Mouse (Mus musculus): ENCODE measurements around the gene Smco2.
"Not testable (repeated sequence)": the region's sequence is repeated elsewhere in the genome, so short reads cannot be mapped to it uniquely, and the experiment has no call there.

Smco2 gene

DNA sequence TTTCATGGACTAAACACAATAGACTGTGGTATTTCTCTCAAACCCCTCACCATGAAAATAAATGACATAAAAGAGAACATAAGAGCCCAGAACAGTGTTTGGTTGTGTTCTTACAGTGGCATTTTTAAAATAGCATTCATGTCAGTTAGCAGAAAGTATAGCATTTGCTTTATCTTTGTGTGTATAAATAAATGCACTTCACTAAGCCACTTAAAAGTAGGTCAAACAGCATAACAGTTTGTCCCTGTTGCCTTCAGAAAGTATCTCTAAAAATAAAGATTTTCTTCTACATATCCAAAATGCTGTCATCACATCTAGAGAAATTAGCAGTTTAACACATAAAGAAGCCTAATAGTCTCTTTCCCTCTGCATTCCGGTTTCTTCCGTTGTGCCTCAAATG, 7.5 kb downstream of the Smco2 start:
- no peak for DNase-seq (ENCODE audit: low spot score)

DNA sequence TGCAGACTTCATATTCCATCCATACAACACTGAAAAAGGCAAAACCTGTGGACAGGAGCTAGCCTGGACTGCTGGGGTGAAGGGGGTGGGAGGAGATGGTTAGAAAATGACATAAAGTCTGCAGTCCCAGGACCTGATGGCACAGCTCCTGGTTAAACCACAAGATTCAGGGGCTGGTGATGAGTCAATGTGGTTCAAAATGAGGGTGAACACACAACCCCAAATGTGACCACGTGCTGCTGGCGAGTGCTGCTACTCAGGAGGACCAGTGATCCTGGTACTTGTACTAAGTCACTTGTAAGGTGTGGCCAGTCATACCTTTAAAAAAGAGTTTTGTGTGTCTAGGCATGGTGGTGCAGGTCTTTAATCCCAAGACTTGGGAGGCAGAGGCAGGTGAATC, 13.2 kb downstream of the Smco2 start:
- no peak for DNase-seq (ENCODE audit: low spot score)

DNA sequence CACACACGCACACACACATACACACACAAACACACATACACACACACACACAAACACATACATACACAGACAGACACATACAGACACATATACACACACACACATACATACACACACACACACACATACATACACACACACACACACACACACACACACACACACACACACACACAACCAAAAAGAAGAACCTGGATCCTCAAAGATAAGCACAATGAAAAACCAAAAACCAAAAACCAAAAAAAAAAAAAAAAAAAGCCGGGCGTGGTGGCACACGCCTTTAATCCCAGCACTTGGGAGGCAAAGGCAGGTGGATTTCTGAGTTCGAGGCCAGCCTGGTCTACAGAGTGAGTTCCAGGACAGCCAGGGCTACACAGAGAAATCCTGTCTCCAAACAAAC, 14.5 kb downstream of the Smco2 start:
- DNase-seq (ENCODE audit: low spot score), result not testable (repeated sequence)

DNA sequence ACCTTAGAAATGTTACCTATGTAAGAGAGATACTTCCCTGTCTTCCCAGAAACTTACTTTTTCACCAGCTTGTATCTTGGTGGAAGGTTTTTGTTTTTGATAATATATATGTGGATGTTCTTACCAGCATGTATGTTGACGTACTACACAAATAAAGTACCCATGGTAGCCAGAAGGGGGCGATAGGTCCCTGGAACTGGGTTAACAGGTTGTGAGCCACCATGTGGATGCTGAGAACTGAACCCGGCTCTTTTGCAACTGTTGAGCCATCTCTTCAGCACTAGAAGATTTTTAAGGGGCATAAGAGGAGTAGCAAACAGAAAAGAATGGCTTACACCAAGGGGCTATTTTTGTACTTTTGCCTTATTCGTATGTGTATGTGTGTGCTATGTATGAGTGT, 15.8 kb downstream of the Smco2 start:
- no peak for DNase-seq (ENCODE audit: low spot score)

DNA sequence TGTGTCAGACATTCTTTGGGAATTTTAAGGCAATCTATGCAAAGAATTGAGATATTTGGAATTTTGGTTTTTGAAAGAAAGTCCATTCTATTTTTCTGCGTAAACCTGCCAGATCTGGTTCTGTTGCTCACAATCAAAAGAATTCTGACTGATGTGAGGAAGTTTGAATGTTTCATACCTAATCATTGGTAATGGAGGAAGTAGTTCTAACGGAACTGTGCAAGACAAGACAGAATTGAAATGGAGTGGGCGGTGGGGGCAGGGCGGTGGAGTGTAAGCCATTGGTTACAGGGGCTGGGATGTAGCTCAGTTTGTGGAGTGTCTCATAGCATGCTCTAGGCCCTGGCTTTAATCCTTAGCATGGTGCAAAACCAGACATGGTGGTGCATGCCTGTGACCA, 22.1 kb downstream of the Smco2 start:
- no peak for DNase-seq (ENCODE audit: low spot score)

DNA sequence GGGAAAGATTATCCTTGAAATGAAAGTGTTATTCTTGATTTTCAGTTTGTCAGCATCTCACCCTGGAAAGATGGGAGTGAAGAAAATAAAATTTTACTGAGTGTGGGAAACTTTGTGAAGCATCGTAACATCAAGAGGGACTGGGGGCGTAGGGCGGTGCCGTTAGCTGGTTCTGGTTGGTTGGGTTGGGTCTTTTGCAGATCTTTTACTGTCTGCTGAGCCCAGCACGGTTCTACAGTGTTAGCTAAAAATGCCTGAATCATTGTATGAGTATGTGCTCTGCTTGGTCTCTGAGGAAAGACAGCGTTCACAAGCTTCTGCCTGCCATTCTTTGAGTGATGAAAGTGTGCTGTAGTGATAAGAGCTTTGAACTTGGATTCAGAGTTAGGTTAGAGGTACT, 24.5 kb downstream of the Smco2 start:
- no peak for DNase-seq (ENCODE audit: low spot score)

DNA sequence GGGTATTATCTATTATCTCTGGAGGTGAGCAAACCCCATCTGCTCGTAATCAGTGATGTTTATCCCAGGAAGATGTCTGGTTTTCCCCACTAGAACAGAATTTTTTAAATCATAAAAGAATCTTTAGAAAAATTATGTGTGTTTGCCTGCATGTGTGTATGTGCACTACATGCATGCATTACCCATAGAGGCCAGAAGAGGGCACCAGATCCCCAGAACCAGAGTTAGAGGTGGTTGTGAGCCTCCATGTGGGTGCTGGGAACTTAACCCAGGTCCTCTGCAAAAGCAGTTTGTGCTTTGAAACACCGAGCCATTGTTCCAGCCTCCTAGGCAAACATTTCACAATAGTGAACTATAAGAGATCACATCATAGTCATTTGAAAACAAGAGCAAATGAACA, 26.9 kb downstream of the Smco2 start:
- no peak for DNase-seq (ENCODE audit: low spot score)

DNA sequence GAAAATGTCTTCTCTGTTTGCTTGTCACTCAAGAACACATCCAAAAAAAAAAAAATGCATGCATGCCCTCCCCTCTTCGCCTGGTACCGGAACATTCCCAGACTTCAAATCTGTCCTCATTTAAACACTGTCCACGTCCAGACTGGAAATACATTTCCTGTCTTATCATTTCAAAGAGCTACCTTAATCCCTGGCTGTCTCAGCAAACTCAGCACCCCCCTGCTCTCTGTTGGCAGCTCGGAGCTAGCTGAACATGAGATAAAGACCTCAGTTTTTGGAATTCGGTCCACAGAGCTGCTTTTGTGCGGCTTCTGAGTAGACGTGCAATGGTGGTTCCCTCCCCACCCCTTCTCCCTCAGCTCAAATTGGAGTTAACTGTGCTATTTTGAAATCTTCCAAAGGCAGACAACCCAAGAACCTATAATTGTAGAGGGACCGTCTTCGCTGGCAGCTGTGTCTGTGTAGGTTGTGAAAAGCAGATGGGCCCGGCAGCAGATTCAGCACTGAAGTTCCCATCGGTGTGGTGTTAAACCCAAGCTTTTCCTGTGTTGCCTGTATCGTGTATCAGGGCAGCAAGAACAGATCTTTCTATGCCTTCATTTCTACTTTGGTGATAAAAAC, 27.6 kb downstream of the Smco2 start:
- DNase-seq (ENCODE audit: low spot score), result no peak

DNA sequence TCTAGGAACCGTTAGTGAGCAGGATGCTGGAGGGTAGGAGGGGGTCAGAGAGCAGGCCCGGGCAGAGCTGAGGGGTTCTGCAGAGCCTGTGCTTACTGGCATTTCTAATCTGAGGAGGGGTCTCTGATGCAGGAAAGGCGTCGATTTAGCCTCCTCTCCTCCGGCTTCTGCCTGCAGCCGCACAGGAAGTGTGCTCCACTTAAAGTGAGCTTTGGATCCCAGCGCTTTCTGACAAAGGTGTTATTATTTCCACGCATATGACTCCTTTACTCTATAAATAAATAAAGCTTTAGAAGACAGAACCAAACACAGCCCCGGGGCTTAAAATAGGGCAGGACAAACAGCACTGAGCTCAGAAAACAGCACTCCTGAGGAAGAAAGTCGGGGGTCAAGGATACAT, 29.0 kb downstream of the Smco2 start:
- no peak for DNase-seq (ENCODE audit: low spot score)

DNA sequence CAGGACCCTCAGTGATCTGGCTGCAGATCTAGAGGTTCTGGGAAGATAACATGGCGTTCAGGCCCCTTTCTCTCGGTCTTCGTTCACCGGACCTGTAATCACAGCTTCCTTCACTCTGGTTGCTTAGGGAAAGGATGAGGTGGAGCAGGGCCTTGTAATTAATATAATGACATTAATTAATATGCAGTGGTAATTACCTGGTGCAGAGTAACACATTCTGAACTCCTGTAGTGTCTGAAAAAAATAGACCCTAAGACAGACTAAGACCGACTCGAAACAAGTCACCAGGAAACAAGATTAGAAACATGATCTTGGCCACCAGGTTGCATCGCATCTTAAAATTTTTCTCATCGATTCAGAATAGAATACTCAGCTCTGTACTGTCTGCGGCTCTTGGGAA, 30.0 kb downstream of the Smco2 start:
- no peak for DNase-seq (ENCODE audit: low spot score)

DNA sequence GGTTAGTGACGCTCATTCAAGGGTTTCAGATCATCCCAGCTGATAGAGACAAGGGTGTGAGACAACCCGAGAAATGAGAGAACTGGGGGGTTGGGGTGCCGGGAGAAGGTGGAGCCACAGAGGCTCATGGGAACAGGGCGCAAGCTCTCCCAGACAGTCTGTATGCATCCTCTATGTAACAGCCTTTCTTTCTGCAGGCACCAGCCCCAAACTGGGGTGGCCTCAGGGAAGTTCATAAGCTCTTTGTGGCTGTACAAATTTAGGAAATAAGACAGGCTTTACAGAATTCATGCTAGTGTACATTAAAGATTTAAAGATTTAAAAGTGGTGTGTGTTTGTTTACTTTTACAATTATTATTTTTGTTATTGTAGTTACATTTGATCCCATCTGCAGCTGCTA, 30.4 kb downstream of the Smco2 start:
- no peak for DNase-seq (ENCODE audit: low spot score)

DNA sequence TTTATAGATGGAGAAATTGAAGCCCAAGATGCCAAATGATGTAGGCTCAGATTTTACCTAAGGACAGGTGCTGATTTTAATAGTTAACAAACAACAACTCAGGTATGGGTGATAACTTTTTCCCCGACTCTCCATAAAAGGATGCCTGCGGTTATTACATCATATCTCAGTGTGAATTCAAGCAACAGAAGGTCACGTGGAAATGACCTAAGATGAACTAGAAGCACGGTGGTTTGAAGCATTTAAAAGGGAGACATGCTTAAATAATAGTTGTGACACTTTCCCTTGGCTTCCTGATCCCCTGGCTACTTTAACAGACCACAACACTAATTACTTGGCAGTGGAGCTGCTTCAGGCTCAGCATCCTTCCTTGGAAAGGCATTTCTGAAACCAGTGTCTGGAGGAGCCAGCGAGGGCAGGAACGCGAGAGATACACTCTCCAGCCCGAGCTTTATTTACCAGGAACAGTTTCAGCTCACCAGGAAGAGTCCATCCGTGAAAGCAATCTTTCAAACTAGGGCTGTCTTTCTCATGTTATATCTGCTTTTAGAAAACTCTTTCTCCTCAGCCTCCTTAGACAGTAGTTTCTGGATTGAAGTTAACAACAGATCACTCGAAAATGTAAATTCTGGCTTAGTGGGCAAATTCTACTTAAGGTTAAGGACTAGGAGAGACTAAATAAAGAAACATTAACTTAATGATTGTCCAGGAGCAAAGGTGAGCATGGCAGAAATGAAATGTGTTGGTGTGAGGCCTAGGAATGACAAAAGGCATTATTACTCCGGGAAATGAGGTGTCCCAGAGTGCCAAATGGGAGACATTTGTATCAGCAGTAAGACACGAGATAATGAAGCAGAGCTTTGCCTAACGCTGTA, 32.2 kb downstream of the Smco2 start:
- DNase-seq (ENCODE audit: low spot score), result no peak

DNA sequence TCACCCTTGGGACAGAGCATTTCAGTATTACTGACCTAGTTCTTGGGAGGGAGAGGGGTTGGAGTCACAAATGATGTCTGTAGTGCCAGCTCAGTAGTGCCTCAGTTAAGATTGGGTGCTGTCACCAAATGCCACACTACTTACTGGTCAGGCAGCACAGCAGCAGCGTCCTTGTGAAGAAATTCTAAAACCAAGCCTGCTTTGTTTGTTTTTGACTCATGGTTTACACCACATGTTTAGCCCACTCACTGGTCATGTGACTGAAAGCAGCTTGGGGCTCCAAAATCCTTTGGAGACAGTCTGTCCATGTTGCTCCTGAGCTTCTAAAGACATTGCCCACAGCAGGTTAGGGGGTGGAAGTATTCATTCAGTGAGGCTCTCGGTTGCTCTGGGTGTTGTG, 33.5 kb downstream of the Smco2 start:
- no peak for DNase-seq (ENCODE audit: low spot score)

DNA sequence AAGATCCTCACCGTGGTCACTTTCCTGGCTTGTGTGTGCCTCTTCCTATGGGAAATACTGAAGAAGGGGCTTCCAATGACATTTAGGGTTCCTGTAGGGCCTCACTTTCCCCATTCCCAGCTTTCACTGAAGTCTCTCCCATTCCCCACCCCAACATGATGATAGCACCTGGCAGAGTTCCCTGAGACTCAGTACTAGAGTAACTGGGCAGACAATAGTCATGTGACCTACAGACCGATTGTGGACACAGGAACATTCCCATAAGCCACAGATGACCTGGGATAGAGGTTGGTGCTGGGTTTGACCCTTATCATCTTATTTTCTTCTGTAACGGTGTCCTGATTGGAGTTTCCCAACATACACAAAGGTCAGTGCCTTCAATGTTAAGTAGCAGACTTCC, 34.3 kb downstream of the Smco2 start:
- DNase-seq (ENCODE audit: low spot score), result no peak

DNA sequence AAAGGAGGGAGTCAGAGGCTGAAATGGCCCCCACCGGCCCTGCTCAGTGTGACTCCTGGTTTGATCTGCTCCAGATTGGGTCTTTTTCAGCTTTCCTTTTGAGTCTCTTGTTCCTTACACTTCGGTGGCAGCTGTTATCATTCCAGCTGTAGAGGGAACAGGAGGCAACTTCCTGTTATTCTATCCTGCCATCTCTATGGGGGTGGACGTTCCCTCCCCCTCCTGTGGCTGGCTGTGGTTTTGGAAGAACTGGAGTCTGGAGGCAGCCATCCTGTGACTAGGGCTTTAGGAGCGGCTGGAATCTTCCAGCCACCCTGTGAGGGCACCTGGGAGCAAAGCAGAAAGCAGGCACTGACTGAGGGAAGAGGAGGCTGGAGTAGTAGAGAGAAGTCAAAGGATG, 34.9 kb downstream of the Smco2 start:
- peak; percentile 21 for DNase-seq (ENCODE audit: low spot score)

DNA sequence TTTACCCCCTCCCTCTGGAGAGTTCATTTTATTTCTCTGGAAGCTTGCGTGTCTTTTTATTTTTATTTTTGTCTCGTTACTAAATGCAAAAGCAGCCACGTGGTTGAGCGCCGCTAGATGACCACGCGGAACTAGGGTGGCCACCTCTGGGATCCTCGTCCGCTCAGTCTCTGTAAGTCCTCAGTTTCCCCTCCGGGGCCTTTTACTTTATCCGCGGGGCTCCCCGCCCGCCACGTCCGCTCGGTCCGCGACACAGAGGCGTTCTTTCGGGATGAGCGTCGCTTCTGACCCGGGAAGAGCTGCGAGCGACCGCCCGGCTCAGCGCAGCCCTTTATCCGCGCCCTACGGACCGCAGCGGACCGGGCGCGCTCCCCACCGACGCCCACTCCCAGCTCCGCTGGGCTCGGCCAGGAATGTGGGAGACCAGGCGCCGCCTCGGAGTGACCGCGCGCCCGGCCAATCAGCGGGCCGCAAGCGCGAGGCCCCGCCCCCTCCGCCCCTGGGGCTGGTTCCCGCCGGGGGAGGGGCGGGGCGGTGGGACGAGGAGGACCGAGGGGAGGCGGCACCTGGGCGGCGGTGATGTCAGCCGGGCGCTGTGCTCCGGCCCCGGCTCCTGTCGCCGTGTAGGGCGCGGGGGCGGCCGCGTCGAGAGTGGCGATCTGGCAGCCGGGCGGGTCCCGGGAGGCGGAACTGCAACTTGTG, 38.2 kb downstream of the Smco2 start, which contains the start of gene Ppfibp1:
Ppfibp1 (plus strand) TSS at position 530 of the 702 bp plus-strand sequence.
- DNase-seq (ENCODE audit: low spot score), result peak; percentile 98

DNA sequence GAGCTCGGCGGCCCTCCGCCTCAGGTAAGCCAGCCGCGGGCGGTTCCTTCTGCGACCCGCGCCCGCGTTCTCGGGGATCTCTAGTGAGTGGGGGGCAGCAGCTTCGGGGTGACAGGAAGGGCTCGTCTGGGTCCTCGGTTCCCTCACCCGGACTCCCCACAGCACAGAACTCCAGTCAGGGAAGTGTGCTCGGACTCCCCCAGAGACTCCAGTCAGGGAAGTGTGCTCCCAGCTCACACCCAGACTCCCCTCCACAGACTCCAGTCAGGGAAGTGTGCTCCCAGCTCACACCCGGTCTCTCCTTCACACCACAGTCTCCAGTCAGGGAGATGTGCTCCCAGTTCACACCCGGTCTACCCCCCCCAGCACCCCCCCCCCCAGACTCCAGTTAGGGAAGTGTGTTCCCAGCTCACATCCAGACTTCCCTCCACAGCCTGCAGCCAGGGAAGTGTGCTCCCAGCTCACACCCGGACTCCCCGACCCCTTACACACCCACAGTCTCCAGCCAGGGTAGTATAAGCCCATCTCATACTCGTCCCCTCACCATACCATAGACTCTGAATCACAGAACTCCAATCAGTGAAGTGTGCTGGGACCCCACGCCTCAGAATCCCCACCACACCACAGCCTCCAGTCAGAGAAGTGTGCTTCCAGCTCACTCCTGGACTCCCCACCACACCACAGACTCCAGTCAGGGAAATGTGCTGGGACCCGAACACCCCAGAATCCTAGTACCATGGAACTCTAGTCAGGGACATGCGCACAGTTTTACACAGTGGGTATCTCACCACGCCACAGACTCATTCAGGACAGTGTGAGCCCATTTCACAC, 39.0 kb downstream of the Smco2 start:
- no peak for DNase-seq (ENCODE audit: low spot score)

DNA sequence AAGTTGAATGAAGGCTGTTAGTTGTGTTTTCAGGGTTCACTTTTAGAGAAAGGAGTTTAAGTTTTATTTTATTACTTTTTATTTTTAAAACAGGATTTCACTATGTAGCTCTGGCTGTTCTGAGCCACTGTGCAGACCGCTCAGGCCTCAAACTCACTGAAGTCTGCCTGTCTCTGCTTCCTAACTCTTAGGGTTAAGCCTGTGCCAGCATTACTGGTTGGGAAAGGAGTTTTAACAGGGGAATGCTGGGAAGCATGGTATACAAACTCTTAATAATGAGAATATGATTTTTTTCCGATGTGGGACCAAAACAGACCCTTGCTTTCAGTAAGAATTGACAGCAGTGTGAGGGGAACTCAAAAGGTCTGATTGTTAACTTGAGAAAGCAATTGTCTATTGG, 40.3 kb downstream of the Smco2 start:
- DNase-seq (ENCODE audit: low spot score), result no peak

DNA sequence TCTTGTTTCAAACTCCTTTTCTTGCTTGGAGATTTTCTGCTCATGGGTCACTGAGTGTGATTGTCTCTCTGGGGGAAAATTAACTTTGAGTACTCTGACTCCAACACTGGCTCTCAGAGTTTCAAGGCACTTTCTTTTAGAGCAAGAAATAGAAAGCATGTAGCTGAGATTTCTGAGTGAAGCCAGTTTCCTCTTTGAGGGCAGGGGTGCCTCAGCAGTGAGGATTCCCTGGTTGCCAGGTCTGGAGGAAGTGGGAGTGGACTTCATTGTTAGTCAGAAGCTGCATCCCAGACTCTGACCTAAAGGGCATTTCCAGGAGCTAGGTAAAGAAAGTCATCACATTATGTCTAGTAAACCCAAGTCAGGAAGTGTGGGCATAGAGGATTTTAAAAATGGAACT, 40.7 kb downstream of the Smco2 start:
- no peak for DNase-seq (ENCODE audit: low spot score)

DNA sequence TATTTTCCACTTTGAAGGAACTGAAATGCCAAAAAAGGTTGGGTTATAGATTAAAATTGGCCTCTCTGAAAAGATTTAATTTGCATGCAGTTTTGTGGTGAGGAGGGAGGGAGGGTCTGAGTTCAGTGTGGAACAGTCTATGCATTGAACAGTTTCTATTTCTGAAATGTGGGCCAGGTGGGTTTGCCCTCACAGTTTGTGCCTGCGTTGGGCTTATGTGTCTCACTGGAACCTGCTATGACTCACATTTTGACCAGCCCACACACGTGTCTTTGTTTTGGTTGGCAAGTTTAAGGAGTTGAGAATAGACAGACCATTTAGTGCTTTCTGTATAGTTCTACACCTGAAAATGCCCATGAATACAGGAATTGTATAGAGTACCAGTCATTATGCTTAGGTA, 44.0 kb downstream of the Smco2 start:
- DNase-seq (ENCODE audit: low spot score), result no peak

DNA sequence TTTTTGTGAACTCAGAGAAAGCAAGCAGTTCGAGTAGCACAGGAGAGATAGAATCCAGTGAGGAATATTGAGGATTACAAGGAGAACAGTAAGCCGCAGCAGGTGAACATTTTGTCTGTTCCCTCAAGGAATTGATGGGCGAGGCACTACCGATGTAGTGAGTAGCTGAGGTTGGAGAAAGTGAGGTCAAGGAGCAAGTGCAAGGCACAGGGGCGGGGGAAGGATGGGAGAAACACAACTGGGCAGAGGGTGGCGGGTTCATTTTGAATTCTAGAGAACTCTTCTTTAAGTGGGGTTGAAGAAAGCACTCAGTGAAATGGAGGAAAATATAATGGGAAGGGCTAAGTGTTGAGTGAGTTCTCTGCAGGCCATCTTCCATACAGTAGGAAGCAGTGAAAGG, 48.8 kb downstream of the Smco2 start:
- DNase-seq (ENCODE audit: low spot score), result no peak

DNA sequence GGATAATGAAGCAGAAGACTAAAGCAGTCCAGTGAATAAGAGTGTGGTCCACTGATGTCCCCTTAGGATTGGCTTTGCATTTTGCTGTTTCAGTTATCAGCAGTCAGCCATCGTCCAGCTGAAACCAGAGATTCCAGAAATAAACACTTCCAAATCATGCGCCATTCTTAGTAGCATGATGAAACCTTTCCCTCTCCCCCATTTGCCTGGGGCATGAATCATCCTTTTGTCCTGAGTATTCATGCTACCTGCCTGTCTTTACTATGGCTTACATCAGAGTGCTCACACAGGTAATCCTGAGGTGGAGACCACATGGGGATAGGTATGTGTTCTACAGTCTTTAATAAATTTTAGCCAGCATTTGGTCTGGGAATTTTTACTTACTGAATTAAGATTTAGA, 49.7 kb downstream of the Smco2 start:
- no peak for DNase-seq (ENCODE audit: low spot score)
